Mouse (Mus musculus): ENCODE measurements around the gene Hnrnpk. TPM values are rescaled to one million over a fixed set of nuclear protein-coding genes. Genes with fewer than 3 reads are reported as not detected.
"Not testable (repeated sequence)": the region's sequence is repeated elsewhere in the genome, so short reads cannot be mapped to it uniquely, and the experiment has no call there.

Hnrnpk gene
- polyA plus RNA-seq, 1 experiment from 2014 or later: 1,943 TPM

GRCm38 (mm10) chr13:58385547-58385920 is 17.6 kb downstream of the Hnrnpk start:
- H3K27me3 ChIP-seq: no peaks in the 10 kb centered on the region
- H3K9me3 ChIP-seq: peaks cover 15% of the 10 kb centered on the region
- ATAC-seq: peak; percentile 25; the same call in 1 of the 2 replicates
- H3K4me2 ChIP-seq (replicated peaks): peak overlapping the region; percentile 92
- 87% methylated on average over 7 of the region's 7 CpGs for WGBS
- peaks cover 34% of the 10 kb centered on the region for H3K36me3 ChIP-seq
- peak overlapping the region; percentile 79 for H3K4me3 ChIP-seq (replicated peaks)
- peaks cover 12% of the 10 kb centered on the region for H3K4me1 ChIP-seq (replicated peaks)
- H3K27ac ChIP-seq: peak overlapping the region; percentile 58; the same call in 1 of the 2 replicates
- H3K9ac ChIP-seq (replicated peaks): peak overlapping the region; percentile 85

- peaks cover 12% of the 10 kb centered on the region for H3K4me1 ChIP-seq (replicated peaks)
- peak within 1 kb of the TSS; percentile 85 for H3K9ac ChIP-seq (replicated peaks)
- peak within 1 kb of the TSS; percentile 92 for H3K4me2 ChIP-seq (replicated peaks)
- H3K9me3 ChIP-seq: peaks cover 21% of the 10 kb centered on the region
- WGBS: 3% methylated on average over 80 of the region's 80 CpGs
- ATAC-seq: peak; percentile 82
- H3K4me3 ChIP-seq (replicated peaks): peak within 1 kb of the TSS; percentile 79
- H3K27ac ChIP-seq: peak within 1 kb of the TSS; percentile 58; the same call in 1 of the 2 replicates
- H3K27me3 ChIP-seq: no peaks in the 10 kb centered on the region
- H3K36me3 ChIP-seq: peaks cover 34% of the 10 kb centered on the region
These were observed 18.2 kb downstream of the Hnrnpk start, which contains the start of gene 2210016F16Rik for GRCm38 (mm10) chr13:58384779-58385546. 2210016F16Rik (minus strand) TSS chr13:58385225.

GRCm38 (mm10) chr13:58384371-58384770 is 18.8 kb downstream of the Hnrnpk start:
- ATAC-seq: peak; percentile 28; the same call in 1 of the 2 replicates
- Histone ChIP-seq H3K4me1 (replicated peaks) (peaks cover 12% of the 10 kb centered on the region), H3K9ac (replicated peaks) (peak overlapping the region; percentile 85), H3K36me3 (peaks cover 34% of the 10 kb centered on the region), H3K27me3 (no peaks in the 10 kb centered on the region), H3K9me3 (peaks cover 21% of the 10 kb centered on the region), H3K27ac (no peak overlapping the region), H3K4me2 (replicated peaks) (peak overlapping the region; percentile 92), H3K4me3 (replicated peaks) (peak overlapping the region; percentile 79)
- 50% methylated on average over 11 of the region's 11 CpGs for WGBS

- Histone ChIP-seq H3K36me3 (no peaks in the 10 kb centered on the region), H3K4me3 (replicated peaks) (no peak overlapping the region), H3K9ac (replicated peaks) (no peak overlapping the region), H3K27ac (no peak overlapping the region), H3K4me2 (replicated peaks) (no peak overlapping the region), H3K9me3 (0 out of 2 replicates have a peak, but pooled peaks cover 9% of the 10 kb centered on the region), H3K4me1 (replicated peaks) (no peaks in the 10 kb centered on the region), H3K27me3 (no peaks in the 10 kb centered on the region)
- 88% methylated on average over 2 of the region's 2 CpGs for WGBS
- no peak for ATAC-seq
These were observed 30.0 kb downstream of the Hnrnpk start for GRCm38 (mm10) chr13:58373153-58373470.

GRCm38 (mm10) chr13:58372278-58373152 is 30.6 kb downstream of the Hnrnpk start:
- H3K27me3 ChIP-seq: no peaks in the 10 kb centered on the region
- no peaks in the 10 kb centered on the region for H3K4me1 ChIP-seq (replicated peaks)
- H3K4me3 ChIP-seq (replicated peaks): no peak overlapping the region
- H3K9me3 ChIP-seq: 0 out of 2 replicates have a peak, but pooled peaks cover 9% of the 10 kb centered on the region
- 86% methylated on average over 5 of the region's 5 CpGs for WGBS
- no peak for ATAC-seq
- no peak overlapping the region for H3K9ac ChIP-seq (replicated peaks)
- no peak overlapping the region for H3K4me2 ChIP-seq (replicated peaks)
- no peak overlapping the region for H3K27ac ChIP-seq
- no peaks in the 10 kb centered on the region for H3K36me3 ChIP-seq

GRCm38 (mm10) chr13:58368835-58369234 is 34.3 kb downstream of the Hnrnpk start:
- no peaks in the 10 kb centered on the region for H3K4me1 ChIP-seq (replicated peaks)
- H3K9ac ChIP-seq (replicated peaks): no peak overlapping the region
- H3K27me3 ChIP-seq: no peaks in the 10 kb centered on the region
- H3K9me3 ChIP-seq: no peaks in the 10 kb centered on the region
- H3K4me2 ChIP-seq (replicated peaks): no peak overlapping the region
- no peak for ATAC-seq
- 81% methylated on average over 4 of the region's 4 CpGs for WGBS
- H3K27ac ChIP-seq: no peak overlapping the region
- H3K36me3 ChIP-seq: no peaks in the 10 kb centered on the region
- H3K4me3 ChIP-seq (replicated peaks): no peak overlapping the region

GRCm38 (mm10) chr13:58367641-58368040 is 35.5 kb downstream of the Hnrnpk start:
- Histone ChIP-seq H3K4me1 (replicated peaks) (no peaks in the 10 kb centered on the region), H3K27me3 (no peaks in the 10 kb centered on the region), H3K36me3 (no peaks in the 10 kb centered on the region), H3K9me3 (no peaks in the 10 kb centered on the region), H3K4me3 (replicated peaks) (no peak overlapping the region), H3K27ac (no peak overlapping the region), H3K4me2 (replicated peaks) (no peak overlapping the region), H3K9ac (replicated peaks) (no peak overlapping the region)
- 82% methylated on average over 1 of the region's 1 CpGs for whole genome bisulfite sequencing
- no peak for ATAC-seq

- WGBS: 92% methylated on average over 3 of the region's 3 CpGs
- Histone ChIP-seq H3K9me3 (no peaks in the 10 kb centered on the region), H3K27ac (no peak overlapping the region), H3K4me3 (replicated peaks) (no peak overlapping the region), H3K4me1 (replicated peaks) (no peaks in the 10 kb centered on the region), H3K27me3 (no peaks in the 10 kb centered on the region), H3K4me2 (replicated peaks) (no peak overlapping the region), H3K36me3 (no peaks in the 10 kb centered on the region), H3K9ac (replicated peaks) (no peak overlapping the region)
- ATAC-seq: no peak
These were observed 36.8 kb downstream of the Hnrnpk start for GRCm38 (mm10) chr13:58366373-58366772.

GRCm38 (mm10) chr13:58365179-58365578 is 38.0 kb downstream of the Hnrnpk start:
- WGBS: 83% methylated on average over 8 of the region's 8 CpGs
- H3K27ac ChIP-seq: not testable (repeated sequence)

GRCm38 (mm10) chr13:58364353-58365175 is 38.6 kb downstream of the Hnrnpk start:
- WGBS: 80% methylated on average over 8 of the region's 8 CpGs
- ATAC-seq: no peak
- no peaks in the 10 kb centered on the region for H3K27me3 ChIP-seq
- H3K27ac ChIP-seq: no peak overlapping the region
- no peaks in the 10 kb centered on the region for H3K4me1 ChIP-seq (replicated peaks)
- H3K9ac ChIP-seq (replicated peaks): no peak overlapping the region
- H3K9me3 ChIP-seq: no peaks in the 10 kb centered on the region
- H3K4me3 ChIP-seq (replicated peaks): no peak overlapping the region
- no peak overlapping the region for H3K4me2 ChIP-seq (replicated peaks)
- H3K36me3 ChIP-seq: no peaks in the 10 kb centered on the region

More at GRCm38 (mm10) chr13:58365179-58365578, 38.0 kb downstream of the Hnrnpk start:
- not testable (repeated sequence) for H3K9ac ChIP-seq (replicated peaks); H3K27me3 ChIP-seq; H3K4me1 ChIP-seq (replicated peaks); ATAC-seq; H3K4me3 ChIP-seq (replicated peaks); H3K4me2 ChIP-seq (replicated peaks); H3K9me3 ChIP-seq; H3K36me3 ChIP-seq

- Histone ChIP-seq H3K27ac (no peak overlapping the region), H3K9me3 (no peaks in the 10 kb centered on the region), H3K4me1 (replicated peaks) (no peaks in the 10 kb centered on the region; the same call in 1 of the 2 replicates), H3K27me3 (0 out of 2 replicates have a peak, but pooled peaks cover 3% of the 10 kb centered on the region), H3K9ac (replicated peaks) (peak overlapping the region; percentile 70), H3K36me3 (no peaks in the 10 kb centered on the region), H3K4me3 (replicated peaks) (peak overlapping the region; percentile 70), H3K4me2 (replicated peaks) (peak overlapping the region; percentile 77)
- no peak; the same call in 1 of the 2 replicates for ATAC-seq
- WGBS: 4% methylated on average over 7 of the region's 7 CpGs
These were observed 43.9 kb downstream of the Hnrnpk start for GRCm38 (mm10) chr13:58359304-58359653.
